Mouse (Mus musculus): Measurements from ENCODE around the gene Stx6.

DNA sequence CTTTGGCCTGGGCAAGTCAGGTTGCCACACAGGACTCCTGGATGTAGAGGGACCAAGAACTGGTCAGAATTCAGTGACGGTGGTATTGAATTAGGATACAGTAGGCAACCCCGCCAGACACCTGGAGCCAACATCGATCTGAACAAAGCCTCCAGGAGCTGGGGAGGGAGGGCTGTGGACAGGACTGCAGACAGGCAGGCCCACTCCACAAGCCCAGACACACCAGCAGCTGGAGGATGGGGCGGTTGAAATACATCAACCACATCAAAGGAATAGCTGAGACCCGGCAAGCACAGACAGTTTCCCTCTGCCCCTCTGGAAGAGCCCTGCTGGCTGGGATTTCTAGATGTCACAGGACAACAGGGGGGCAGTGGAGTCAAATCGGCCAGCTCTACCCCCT is 58.3 kb downstream of the Stx6 start:
- TF ChIP-seq CTCF (IDR thresholded peaks at IDR 0.05; ENCODE audit: low read depth, low read length), result no peak
- TF ChIP-seq POLR2A (IDR thresholded peaks at IDR 0.05; ENCODE audit: extremely low read depth, insufficient read depth, low read length), result no peak
